Mouse (Mus musculus) midbrain, embryonic 11.5 days (tissue): ENCODE measurements around the gene Tgif2. TPM values are rescaled to one million over a fixed set of nuclear protein-coding genes. Genes with fewer than 3 reads are reported as not detected.

Experiments used
- ATAC-seq: fragments of 200-750 bp; cut with Nextera tagmentation; 2 replicates; pipeline ENCODE4 v1.8.0; 2017; ENCODE audit warnings: moderate TSS enrichment, moderate library complexity; ENCODE audit not compliant: low FRiP score
- DNase-seq: peaks from one replicate; pipeline ENCODE4 v3.0.0; 2015; ENCODE audit warnings: low spot score; ENCODE audit errors: missing footprints
- H3K27ac ChIP-seq: fragments of 300-500 bp; sonication (generic); 2 replicates; pipeline ENCODE4 v1.5.1; 2014; ENCODE audit warnings: low read depth, low read length
- H3K27me3 ChIP-seq: fragments of 300-500 bp; sonication (generic); 2 replicates; pipeline ENCODE4 v1.6.1; 2014; ENCODE audit warnings: mild to moderate bottlenecking, low read length, moderate library complexity, mixed read lengths; ENCODE audit not compliant: control insufficient read depth, insufficient read depth
- H3K36me3 ChIP-seq: fragments of 300-500 bp; sonication (generic); 2 replicates; pipeline ENCODE4 v1.6.1; 2014; ENCODE audit warnings: mild to moderate bottlenecking, low read length, moderate library complexity, mixed read lengths; ENCODE audit not compliant: control insufficient read depth, insufficient read depth
- H3K4me1 ChIP-seq: fragments of 300-500 bp; sonication (generic); 2 replicates; pipeline ENCODE4 v1.6.1; 2014; ENCODE audit warnings: low read length; ENCODE audit not compliant: control insufficient read depth, insufficient read depth
- H3K4me2 ChIP-seq: fragments of 300-500 bp; sonication (generic); 2 replicates; pipeline ENCODE4 v1.6.1; 2014; ENCODE audit warnings: mild to moderate bottlenecking, moderate library complexity
- H3K4me3 ChIP-seq: fragments of 300-500 bp; sonication (generic); 2 replicates; pipeline ENCODE4 v1.5.1; 2014; ENCODE audit warnings: low read depth, low read length
- H3K9ac ChIP-seq: fragments of 300-500 bp; sonication (generic); 2 replicates; pipeline ENCODE4 v1.6.1; 2014; ENCODE audit warnings: low read length
- H3K9me3 ChIP-seq: fragments of 300-500 bp; sonication (generic); 2 replicates; pipeline ENCODE4 v1.6.1; 2016; ENCODE audit warnings: low read length; ENCODE audit not compliant: control insufficient read depth
- WGBS: fragments of 180-500 bp; shearing (Covaris S2); extraction: QIAGEN DNeasy Blood & Tissue Kit; methylation state at CpG from one replicate; pipeline ENCODE4 v1.1.7; 2014; 5-methylcytosine and 5-hydroxymethylcytosine counted together
- polyA plus RNA-seq: library from polyadenylated mRNA; unstranded; fragments of >200 nt; fragmentation: Nextera tagmentation; extraction: Ambion mirVana; gene quantifications from 2 replicates; pipeline ENCODE4 v1.2.1, GENCODE M21; 2014

The Tgif2 gene
- polyA plus RNA-seq, 1 experiment from 2014 or later, result 88.6 TPM

- H3K27ac ChIP-seq, result no peak overlapping the region
- H3K4me3 ChIP-seq, result no peak overlapping the region
- ATAC-seq (no peak), DNase-seq (no peak)
- no peaks in the 10 kb centered on the region for H3K27me3 ChIP-seq
- no peak overlapping the region for H3K9ac ChIP-seq
- no peak overlapping the region for H3K4me2 ChIP-seq
- WGBS, result 23% methylated on average over 2 of the region's 2 CpGs
- no peaks in the 10 kb centered on the region for H3K9me3 ChIP-seq
- H3K4me1 ChIP-seq, result no peaks in the 10 kb centered on the region
- H3K36me3 ChIP-seq, result no peaks in the 10 kb centered on the region
Observed at GRCm38 (mm10) chr2:156903367-156903766, 63.6 kb downstream of the Tgif2 start.

Other genes starting within 250 kb of the Tgif2 start
- gene Dlgap4, start 226.3 kb upstream of the Tgif2 start, polyA plus RNA-seq, result 127 and 136 TPM in 2 replicates
- 112 and 118 TPM in 2 replicates for gene Myl9, start 64.6 kb upstream of the Tgif2 start, polyA plus RNA-seq
- 4.7 TPM in 2 replicates for gene 4930518I15Rik, start 17.9 kb downstream of the Tgif2 start, polyA plus RNA-seq
- 196 and 205 TPM in 2 replicates for gene Rab5if, start 23.1 kb downstream of the Tgif2 start, polyA plus RNA-seq
- gene Sla2, start 47.2 kb downstream of the Tgif2 start, polyA plus RNA-seq, result 0.36 and 0.56 TPM in 2 replicates
- gene Ndrg3, start 152.0 kb downstream of the Tgif2 start, polyA plus RNA-seq, result 48.1 and 48.2 TPM in 2 replicates
- gene Dsn1, start 167.1 kb downstream of the Tgif2 start, polyA plus RNA-seq, result 51.4 and 56.9 TPM in 2 replicates
- gene Soga1, start 239.2 kb downstream of the Tgif2 start, polyA plus RNA-seq, result 5.2 and 6.0 TPM in 2 replicates
- gene Tldc2, start 247.0 kb downstream of the Tgif2 start, polyA plus RNA-seq, result not detected in 2 replicates